Mouse (Mus musculus): Measurements from ENCODE around the gene Dzip1l. TPM values are rescaled to one million over a fixed set of nuclear protein-coding genes. Genes with fewer than 3 reads are reported as not detected.

Dzip1l gene
- polyA plus RNA-seq, 1 experiment = 0.84 TPM

GRCm38 (mm10) chr9:99707425-99708126, 78.3 kb downstream of the Dzip1l start:
- no peak for DNase-seq (ENCODE audit: low read depth, low spot score)
- WGBS = 70% methylated on average over 11 of the region's 11 CpGs

- whole genome bisulfite sequencing = 72% methylated on average over 22 of the region's 22 CpGs
- DNase-seq (ENCODE audit: low read depth, low spot score) = no peak
Measured at GRCm38 (mm10) chr9:99709588-99710248, 80.4 kb downstream of the Dzip1l start.

- 67% methylated on average over 4 of the region's 4 CpGs for WGBS
- DNase-seq (ENCODE audit: low read depth, low spot score) = no peak
Measured at GRCm38 (mm10) chr9:99710297-99710696, 81.0 kb downstream of the Dzip1l start.

- WGBS = 83% methylated on average over 14 of the region's 14 CpGs
- DNase-seq (ENCODE audit: low read depth, low spot score) = no peak
Measured at GRCm38 (mm10) chr9:99717134-99717533, 87.8 kb downstream of the Dzip1l start, which contains the start of gene Cldn18. Cldn18 (minus strand) TSS chr9:99717267.

Other genes with a start within 250 kb of the Dzip1l start
- gene Mras, start 192.1 kb upstream of the Dzip1l start, polyA plus RNA-seq (2012; rRNA removed) = 4.7 and 4.9 TPM in 2 replicates
- 0.32 and 0.37 TPM in 2 replicates for gene Nme9, start 178.0 kb upstream of the Dzip1l start, polyA plus RNA-seq (2012; rRNA removed)
- gene Armc8, start 60.6 kb upstream of the Dzip1l start, polyA plus RNA-seq (2012; rRNA removed) = 10.6 and 15.4 TPM in 2 replicates
- 6.0 and 9.3 TPM in 2 replicates for gene Dbr1, start 53.7 kb upstream of the Dzip1l start, polyA plus RNA-seq (2012; rRNA removed)
- gene A4gnt, start 17.0 kb upstream of the Dzip1l start, polyA plus RNA-seq (2012; rRNA removed) = 2.0 and 3.0 TPM in 2 replicates
- gene Cldn18, start 87.8 kb downstream of the Dzip1l start, polyA plus RNA-seq (2012; rRNA removed) = 0.10 TPM in 1 of 2 replicates, not detected in the other
- gene Sox14, start 246.7 kb downstream of the Dzip1l start, polyA plus RNA-seq (2012; rRNA removed) = not detected in 2 replicates